Mouse (Mus musculus): ENCODE data around the gene Pofut2. TPM values are rescaled to one million over a fixed set of nuclear protein-coding genes. Genes with fewer than 3 reads are reported as not detected.
"Not testable (repeated sequence)": the region's sequence is repeated elsewhere in the genome, so short reads cannot be mapped to it uniquely, and the experiment has no call there.

The Pofut2 gene
- total RNA-seq, 4 experiments from 2014 or later: 42.1 to 48.1 (median 45.9) TPM

GRCm38 (mm10) chr10:77266281-77266680 is 7.3 kb downstream of the Pofut2 start:
- peak; percentile 38 for DNase-seq (ENCODE audit: low spot score)

DNA sequence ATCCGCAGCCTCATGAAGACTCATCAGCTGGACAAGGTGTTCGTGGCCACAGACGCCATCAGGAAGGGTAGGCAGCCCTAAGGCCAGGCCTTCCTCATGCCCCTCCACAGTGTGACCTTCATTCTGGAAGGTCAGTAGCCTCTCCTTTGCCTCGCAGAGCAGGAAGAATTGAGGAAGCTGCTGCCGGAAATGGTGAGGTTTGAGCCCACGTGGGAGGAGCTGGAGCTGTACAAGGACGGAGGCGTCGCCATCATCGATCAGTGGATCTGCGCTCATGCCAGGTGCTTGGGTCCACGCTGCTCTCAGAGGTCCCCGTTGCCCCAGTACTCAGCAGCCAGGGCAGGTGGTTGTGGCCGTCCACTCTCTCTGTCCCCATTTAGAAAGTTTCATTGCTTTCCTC is 8.0 kb downstream of the Pofut2 start:
- DNase-seq (ENCODE audit: low spot score): no peak

GRCm38 (mm10) chr10:77269129-77269528 is 10.1 kb downstream of the Pofut2 start:
- no peak for DNase-seq (ENCODE audit: low spot score)

DNA sequence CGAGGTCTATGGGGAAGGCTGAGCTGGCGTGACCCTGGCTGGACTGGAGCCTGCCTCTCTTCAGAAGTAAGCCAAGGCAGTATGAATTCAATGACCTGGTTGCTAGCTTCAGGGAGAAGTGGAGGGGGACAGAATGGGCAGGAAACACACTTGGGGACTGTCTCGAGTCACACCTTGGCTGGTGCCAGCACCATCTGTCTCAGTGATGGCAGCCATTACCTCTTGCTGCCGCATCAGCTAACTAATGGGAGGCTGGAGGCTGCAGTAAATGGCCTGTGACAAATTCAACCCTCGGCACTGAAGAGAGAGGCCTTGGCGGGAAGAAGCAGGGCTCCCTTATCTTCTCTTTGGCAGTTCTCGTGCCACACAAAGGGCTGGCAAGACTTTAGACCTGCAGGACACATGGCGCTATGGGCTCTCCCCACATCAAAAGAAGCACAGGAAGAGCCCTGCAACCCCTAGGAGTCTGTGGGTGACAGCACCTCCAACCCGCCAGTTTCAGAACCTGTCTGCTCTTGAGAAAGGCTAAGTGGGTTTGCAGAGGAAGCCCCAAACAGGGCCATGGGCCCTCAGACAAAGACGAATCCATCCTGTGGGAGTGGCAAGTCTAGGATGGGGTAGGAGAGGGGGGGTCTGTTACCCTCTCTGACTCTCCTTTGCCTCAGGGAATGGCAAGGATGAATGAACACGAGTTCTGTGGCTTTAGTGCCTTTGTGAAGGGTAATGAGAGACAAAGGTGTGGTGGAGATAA is 14.1 kb downstream of the Pofut2 start:
- DNase-seq (ENCODE audit: low spot score): no peak

GRCm38 (mm10) chr10:77273798-77274197 is 14.8 kb downstream of the Pofut2 start:
- no peak for DNase-seq (ENCODE audit: low spot score)

DNA sequence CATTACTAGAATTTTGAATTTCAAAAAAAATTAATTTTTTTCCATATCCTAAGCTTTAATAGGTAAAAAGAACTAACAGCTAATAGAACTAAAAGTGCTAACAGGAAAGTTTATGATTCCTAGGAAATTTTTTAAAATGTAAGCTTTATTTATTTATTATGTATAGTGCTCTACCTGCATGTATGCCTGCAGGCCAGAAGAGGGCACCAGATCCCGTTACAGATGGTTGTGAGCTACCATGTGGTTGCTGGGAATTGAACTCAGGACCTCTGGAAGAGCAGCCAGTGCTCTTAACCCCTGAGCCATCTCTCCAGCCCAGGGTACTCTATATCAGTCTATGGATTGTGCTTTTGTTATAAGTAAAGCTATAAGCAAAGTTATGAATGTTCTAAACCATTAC is 23.1 kb downstream of the Pofut2 start:
- not testable (repeated sequence) for DNase-seq (ENCODE audit: low spot score)

DNA sequence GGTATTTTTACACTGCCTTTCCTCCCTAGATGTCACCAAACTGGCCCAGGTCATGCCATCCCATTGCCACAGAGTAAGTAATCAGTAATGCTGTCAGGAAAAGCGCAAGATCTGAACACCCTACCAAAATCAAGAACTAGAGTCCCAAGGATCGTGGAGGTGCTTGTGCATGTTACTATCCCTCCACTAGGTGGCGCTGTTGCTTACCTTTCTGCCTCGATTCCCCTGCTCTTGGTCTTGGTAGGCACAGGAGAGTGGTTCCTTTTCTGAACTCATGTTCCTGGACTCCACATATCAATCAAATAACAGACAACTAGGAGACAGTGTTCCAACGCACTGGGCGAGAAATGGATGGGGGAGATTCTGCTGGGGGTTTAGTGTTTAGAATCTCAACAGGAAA is 23.8 kb downstream of the Pofut2 start:
- DNase-seq (ENCODE audit: low spot score): peak; percentile 74

DNA sequence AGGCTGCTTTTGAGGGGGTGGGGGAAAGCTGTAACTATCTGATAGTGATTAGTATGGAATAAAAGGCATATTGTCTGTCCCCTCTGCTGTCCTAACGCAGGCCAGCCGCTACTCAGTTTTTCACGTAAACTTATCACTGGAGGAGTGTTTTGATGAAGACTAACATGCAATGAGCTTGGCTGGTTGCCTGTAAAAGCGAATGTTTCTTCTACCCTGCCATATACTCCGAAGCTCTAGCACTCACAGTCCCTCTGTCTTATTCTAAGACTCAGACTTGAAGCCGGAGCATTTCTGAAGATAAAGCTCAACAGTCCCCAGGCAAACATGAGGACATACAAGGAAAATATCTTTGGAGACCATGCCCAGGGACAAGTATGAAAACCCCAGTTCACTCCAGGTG is 25.8 kb downstream of the Pofut2 start:
- no peak for DNase-seq (ENCODE audit: low spot score)

DNA sequence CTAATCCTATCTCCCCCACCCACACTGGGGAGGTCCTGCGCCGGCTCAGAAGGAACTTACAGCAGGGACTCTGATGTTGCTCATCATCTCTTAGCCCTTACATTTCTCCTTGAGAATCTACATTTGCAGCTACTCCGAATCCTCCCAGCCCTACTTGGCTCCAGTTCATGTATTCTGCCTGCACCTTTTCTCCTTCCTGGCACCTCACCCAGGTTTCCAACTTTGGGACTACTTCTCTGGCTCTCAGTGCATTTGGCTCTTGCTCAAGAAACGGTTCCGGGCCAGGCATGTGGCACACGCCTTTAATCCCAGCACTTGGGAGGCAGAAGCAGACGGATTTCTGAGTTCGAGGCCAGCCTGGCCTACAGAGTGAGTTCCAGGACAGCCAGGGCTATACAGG is 28.6 kb downstream of the Pofut2 start:
- DNase-seq (ENCODE audit: low spot score): no peak

- no peak for DNase-seq (ENCODE audit: low spot score)
These were observed 29.7 kb downstream of the Pofut2 start for GRCm38 (mm10) chr10:77288639-77289195.

GRCm38 (mm10) chr10:77289559-77289958 is 30.5 kb downstream of the Pofut2 start:
- DNase-seq (ENCODE audit: low spot score): no peak

- no peak for DNase-seq (ENCODE audit: low spot score)
These were observed 31.8 kb downstream of the Pofut2 start for GRCm38 (mm10) chr10:77290624-77291366.

DNA sequence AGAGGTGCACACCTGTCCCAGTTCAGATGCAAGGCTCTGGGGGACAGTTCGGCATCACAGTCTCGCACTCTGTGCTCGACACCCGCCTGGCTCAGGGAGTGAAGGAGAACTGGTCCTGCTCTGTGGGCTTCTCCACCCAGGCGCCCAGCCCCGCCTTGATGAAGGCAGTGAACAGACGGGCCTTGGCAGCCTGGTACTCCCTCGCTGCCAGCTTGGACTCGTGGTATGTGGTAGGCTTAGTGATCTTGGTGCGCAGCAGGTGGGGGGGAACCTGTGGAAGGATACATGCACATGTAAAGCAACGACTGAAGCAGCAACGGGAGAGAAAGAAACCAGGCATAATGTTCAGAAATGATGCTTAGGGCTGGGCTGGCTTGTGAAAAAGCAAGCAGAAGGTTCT is 35.7 kb downstream of the Pofut2 start:
- no peak for DNase-seq (ENCODE audit: low spot score)

DNA sequence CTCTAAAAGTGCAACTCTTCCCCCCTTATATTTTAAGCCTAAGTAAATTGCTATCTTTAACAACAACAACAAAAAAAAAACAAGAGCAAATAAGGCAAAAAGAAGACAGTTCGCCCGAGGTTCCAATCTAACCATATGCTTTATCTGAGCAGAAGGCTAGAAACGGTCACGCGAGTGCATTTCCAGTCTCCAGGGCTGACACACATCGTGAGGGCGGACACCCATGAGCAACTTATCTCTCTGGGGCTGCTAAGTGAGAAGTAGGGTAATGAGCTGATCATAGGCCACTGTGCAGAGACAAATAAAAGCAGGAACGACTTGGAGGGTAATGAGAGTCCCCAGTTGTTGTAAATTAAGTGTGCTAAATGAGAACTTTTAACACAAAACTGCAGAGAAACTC is 39.6 kb downstream of the Pofut2 start:
- no peak for DNase-seq (ENCODE audit: low spot score)

GRCm38 (mm10) chr10:77299194-77299593 is 40.2 kb downstream of the Pofut2 start:
- DNase-seq (ENCODE audit: low spot score): no peak

GRCm38 (mm10) chr10:77300237-77300933 is 41.4 kb downstream of the Pofut2 start:
- DNase-seq (ENCODE audit: low spot score): no peak

GRCm38 (mm10) chr10:77300934-77301297 is 41.9 kb downstream of the Pofut2 start:
- no peak for DNase-seq (ENCODE audit: low spot score)

- DNase-seq (ENCODE audit: low spot score): no peak
These were observed 45.3 kb downstream of the Pofut2 start for GRCm38 (mm10) chr10:77304362-77304761.

- no peak for DNase-seq (ENCODE audit: low spot score)
These were observed 46.0 kb downstream of the Pofut2 start for GRCm38 (mm10) chr10:77304840-77305533.

GRCm38 (mm10) chr10:77305766-77306165 is 46.7 kb downstream of the Pofut2 start:
- no peak for DNase-seq (ENCODE audit: low spot score)

DNA sequence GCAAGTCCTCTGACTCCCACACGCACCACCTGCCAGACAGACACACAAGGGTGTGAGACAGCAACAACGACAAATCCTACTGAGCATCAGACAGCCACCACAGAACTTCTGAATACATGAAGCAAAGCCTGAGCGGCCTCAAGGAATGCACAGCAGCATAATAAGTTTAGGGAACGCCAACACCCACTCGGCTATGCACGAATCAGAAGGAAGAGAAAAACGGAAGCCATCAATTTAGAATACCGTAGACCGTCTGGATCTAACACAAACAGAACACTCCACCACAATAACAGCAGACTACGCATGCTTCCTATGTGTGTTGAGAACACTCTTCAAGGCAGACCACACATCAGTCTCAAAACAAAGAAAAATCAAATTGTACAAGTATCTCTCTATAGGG is 50.0 kb downstream of the Pofut2 start:
- no peak for DNase-seq (ENCODE audit: low spot score)

Measured in heart, adult 8-10 months (tissue).